Mouse (Mus musculus): ENCODE measurements around the gene Cdk6. TPM values are rescaled to one million over a fixed set of nuclear protein-coding genes. Genes with fewer than 3 reads are reported as not detected.
"Not testable (repeated sequence)": the region's sequence is repeated elsewhere in the genome, so short reads cannot be mapped to it uniquely, and the experiment has no call there.

Gene Cdk6
- polyA plus RNA-seq, 1 experiment from 2014 or later = 32.5 TPM

- not testable (repeated sequence) for H3K9ac ChIP-seq (replicated peaks); H3K4me1 ChIP-seq (replicated peaks); H3K27me3 ChIP-seq; H3K27ac ChIP-seq; H3K4me2 ChIP-seq; H3K4me3 ChIP-seq (replicated peaks); H3K36me3 ChIP-seq; ATAC-seq (ENCODE audit: insufficient number of reproducible peaks, insufficient read depth, low FRiP score, low TSS enrichment, low read depth); H3K9me3 ChIP-seq
- 82% methylated on average over 9 of the region's 9 CpGs for WGBS
Measured at GRCm38 (mm10) chr5:3438453-3439003, 97.2 kb downstream of the Cdk6 start.

- not testable (repeated sequence) for H3K4me1 ChIP-seq (replicated peaks); H3K36me3 ChIP-seq; H3K9me3 ChIP-seq; H3K27ac ChIP-seq; H3K4me3 ChIP-seq (replicated peaks); H3K9ac ChIP-seq (replicated peaks); ATAC-seq (ENCODE audit: insufficient number of reproducible peaks, insufficient read depth, low FRiP score, low TSS enrichment, low read depth); H3K4me2 ChIP-seq; H3K27me3 ChIP-seq
- WGBS = 80% methylated on average over 6 of the region's 6 CpGs
Measured at GRCm38 (mm10) chr5:3439386-3439785, 98.1 kb downstream of the Cdk6 start.

GRCm38 (mm10) chr5:3442524-3442923 lies 101.2 kb downstream of the Cdk6 start:
- H3K4me3 ChIP-seq (replicated peaks); H3K27ac ChIP-seq; H3K9me3 ChIP-seq; H3K36me3 ChIP-seq; H3K4me2 ChIP-seq; H3K4me1 ChIP-seq (replicated peaks); H3K27me3 ChIP-seq; ATAC-seq (ENCODE audit: insufficient number of reproducible peaks, insufficient read depth, low FRiP score, low TSS enrichment, low read depth); H3K9ac ChIP-seq (replicated peaks): not testable (repeated sequence)
- 76% methylated on average over 3 of the region's 3 CpGs for WGBS

GRCm38 (mm10) chr5:3451233-3451632 lies 109.9 kb downstream of the Cdk6 start:
- not testable (repeated sequence) for H3K9ac ChIP-seq (replicated peaks); ATAC-seq (ENCODE audit: insufficient number of reproducible peaks, insufficient read depth, low FRiP score, low TSS enrichment, low read depth); H3K4me2 ChIP-seq; H3K9me3 ChIP-seq; H3K36me3 ChIP-seq; H3K4me3 ChIP-seq (replicated peaks); H3K4me1 ChIP-seq (replicated peaks); H3K27me3 ChIP-seq
- H3K27ac ChIP-seq = peak overlapping the region; percentile 50; the same call in 1 of the 2 replicates
- 51% methylated on average over 9 of the region's 9 CpGs for WGBS

GRCm38 (mm10) chr5:3453946-3454345 lies 112.7 kb downstream of the Cdk6 start:
- not testable (repeated sequence) for H3K27me3 ChIP-seq; H3K9me3 ChIP-seq; H3K9ac ChIP-seq (replicated peaks); H3K4me3 ChIP-seq (replicated peaks); H3K36me3 ChIP-seq; H3K4me1 ChIP-seq (replicated peaks); H3K27ac ChIP-seq; ATAC-seq (ENCODE audit: insufficient number of reproducible peaks, insufficient read depth, low FRiP score, low TSS enrichment, low read depth); H3K4me2 ChIP-seq
- 9% methylated on average over 6 of the region's 6 CpGs for WGBS

- H3K36me3 ChIP-seq = no peaks in the 10 kb centered on the region
- no peaks in the 10 kb centered on the region for H3K9me3 ChIP-seq
- no peak overlapping the region for H3K27ac ChIP-seq
- no peaks in the 10 kb centered on the region for H3K27me3 ChIP-seq
- no peak overlapping the region for H3K4me3 ChIP-seq (replicated peaks)
- H3K9ac ChIP-seq (replicated peaks) = no peak overlapping the region
- H3K4me2 ChIP-seq = no peak overlapping the region
- 77% methylated on average over 9 of the region's 9 CpGs for WGBS
- no peak for ATAC-seq (ENCODE audit: insufficient number of reproducible peaks, insufficient read depth, low FRiP score, low TSS enrichment, low read depth)
- peaks cover 23% of the 10 kb centered on the region for H3K4me1 ChIP-seq (replicated peaks)
Measured at GRCm38 (mm10) chr5:3460907-3461306, 119.6 kb downstream of the Cdk6 start.

- H3K27me3 ChIP-seq = no peaks in the 10 kb centered on the region
- no peak overlapping the region for H3K4me2 ChIP-seq
- no peak overlapping the region for H3K27ac ChIP-seq
- H3K4me3 ChIP-seq (replicated peaks) = no peak overlapping the region
- H3K4me1 ChIP-seq (replicated peaks) = peaks cover 28% of the 10 kb centered on the region
- ATAC-seq (ENCODE audit: insufficient number of reproducible peaks, insufficient read depth, low FRiP score, low TSS enrichment, low read depth) = no peak
- H3K36me3 ChIP-seq = no peaks in the 10 kb centered on the region
- H3K9me3 ChIP-seq = no peaks in the 10 kb centered on the region
- WGBS = 87% methylated on average over 7 of the region's 7 CpGs
- no peak overlapping the region for H3K9ac ChIP-seq (replicated peaks)
Measured at GRCm38 (mm10) chr5:3461401-3461800, 120.1 kb downstream of the Cdk6 start.

GRCm38 (mm10) chr5:3462897-3463757 lies 121.8 kb downstream of the Cdk6 start:
- Histone ChIP-seq H3K36me3 (no peaks in the 10 kb centered on the region), H3K4me1 (replicated peaks) (peaks cover 31% of the 10 kb centered on the region), H3K27me3 (no peaks in the 10 kb centered on the region), H3K9ac (replicated peaks) (no peak overlapping the region), H3K9me3 (no peaks in the 10 kb centered on the region), H3K4me2 (no peak overlapping the region), H3K4me3 (replicated peaks) (no peak overlapping the region), H3K27ac (no peak overlapping the region)
- WGBS = 41% methylated on average over 11 of the region's 11 CpGs
- no peak for ATAC-seq (ENCODE audit: insufficient number of reproducible peaks, insufficient read depth, low FRiP score, low TSS enrichment, low read depth)

GRCm38 (mm10) chr5:3463758-3464157 lies 122.5 kb downstream of the Cdk6 start:
- Histone ChIP-seq H3K27me3 (no peaks in the 10 kb centered on the region), H3K4me3 (replicated peaks) (no peak overlapping the region), H3K9me3 (no peaks in the 10 kb centered on the region), H3K27ac (no peak overlapping the region), H3K4me1 (replicated peaks) (peaks cover 31% of the 10 kb centered on the region), H3K9ac (replicated peaks) (no peak overlapping the region), H3K36me3 (no peaks in the 10 kb centered on the region), H3K4me2 (no peak overlapping the region)
- ATAC-seq (ENCODE audit: insufficient number of reproducible peaks, insufficient read depth, low FRiP score, low TSS enrichment, low read depth) = no peak
- 76% methylated on average over 3 of the region's 3 CpGs for WGBS

GRCm38 (mm10) chr5:3466069-3466877 lies 125.0 kb downstream of the Cdk6 start:
- Histone ChIP-seq H3K9me3 (no peaks in the 10 kb centered on the region), H3K27ac (0 out of 2 replicates have a peak overlapping the region, but pooled peaks have one; percentile 23), H3K27me3 (no peaks in the 10 kb centered on the region), H3K4me2 (no peak overlapping the region), H3K4me3 (replicated peaks) (no peak overlapping the region), H3K9ac (replicated peaks) (no peak overlapping the region), H3K36me3 (no peaks in the 10 kb centered on the region), H3K4me1 (replicated peaks) (peaks cover 31% of the 10 kb centered on the region)
- 0 out of 2 replicates have a peak, but pooled peaks have one; percentile 20 for ATAC-seq (ENCODE audit: insufficient number of reproducible peaks, insufficient read depth, low FRiP score, low TSS enrichment, low read depth)
- 41% methylated on average over 7 of the region's 7 CpGs for WGBS

GRCm38 (mm10) chr5:3470866-3471265 lies 129.6 kb downstream of the Cdk6 start:
- 86% methylated on average over 10 of the region's 10 CpGs for WGBS

More at GRCm38 (mm10) chr5:3470866-3471265, 129.6 kb downstream of the Cdk6 start:
- no peaks in the 10 kb centered on the region for H3K36me3 ChIP-seq
- H3K27ac ChIP-seq = no peak overlapping the region
- ATAC-seq (ENCODE audit: insufficient number of reproducible peaks, insufficient read depth, low FRiP score, low TSS enrichment, low read depth) = no peak
- peaks cover 11% of the 10 kb centered on the region for H3K4me1 ChIP-seq (replicated peaks)
- H3K4me3 ChIP-seq (replicated peaks) = no peak overlapping the region
- H3K9ac ChIP-seq (replicated peaks) = no peak overlapping the region
- H3K9me3 ChIP-seq = no peaks in the 10 kb centered on the region
- no peak overlapping the region for H3K4me2 ChIP-seq
- no peaks in the 10 kb centered on the region for H3K27me3 ChIP-seq
